Mouse (Mus musculus) forebrain, embryonic 10.5 days (tissue): ENCODE results near the gene Elfn2. TPM values are rescaled to one million over a fixed set of nuclear protein-coding genes. Genes with fewer than 3 reads are reported as not detected.

ENCODE experiments used
- DNase-seq: peaks from one replicate; pipeline ENCODE4 v3.0.0-alpha.2; 2017; ENCODE audit warnings: low spot score; ENCODE audit errors: extremely low spot score
- H3K27ac ChIP-seq: fragments of 300-500 bp; sonication (generic); 2 replicates; pipeline ENCODE4 v1.5.1; 2016; ENCODE audit warnings: mild to moderate bottlenecking
- H3K27me3 ChIP-seq: fragments of 300-500 bp; sonication (generic); 2 replicates; pipeline ENCODE4 v1.6.1; 2016; ENCODE audit warnings: mild to moderate bottlenecking; ENCODE audit not compliant: poor library complexity, severe bottlenecking
- H3K36me3 ChIP-seq: fragments of 300-500 bp; sonication (generic); replicated peaks from 2 replicates; pipeline ENCODE4 v1.6.1; 2016; ENCODE audit warnings: mild to moderate bottlenecking, moderate library complexity
- H3K4me1 ChIP-seq: fragments of 300-500 bp; sonication (generic); 2 replicates; pipeline ENCODE4 v1.6.1; 2016
- H3K4me3 ChIP-seq: fragments of 300-500 bp; sonication (generic); 2 replicates; pipeline ENCODE4 v1.5.1; 2016; ENCODE audit warnings: mild to moderate bottlenecking, moderate library complexity
- H3K9me3 ChIP-seq: fragments of 300-500 bp; sonication (generic); 2 replicates; pipeline ENCODE4 v1.6.1; 2016; ENCODE audit warnings: mild to moderate bottlenecking, moderate library complexity
- WGBS: fragments of 180-500 bp; shearing (Covaris S2); methylation state at CpG from one replicate; pipeline ENCODE4 v1.1.7; 2016; 5-methylcytosine and 5-hydroxymethylcytosine counted together
- polyA plus RNA-seq: library from polyadenylated mRNA; unstranded; fragments of >200 nt; fragmentation: Nextera tagmentation; extraction: Ambion mirVana; gene quantifications from 2 replicates; pipeline ENCODE4 v1.2.1, GENCODE M21; 2016

Gene Elfn2
- polyA plus RNA-seq, 1 experiment from 2014 or later: 0.15 TPM

DNA sequence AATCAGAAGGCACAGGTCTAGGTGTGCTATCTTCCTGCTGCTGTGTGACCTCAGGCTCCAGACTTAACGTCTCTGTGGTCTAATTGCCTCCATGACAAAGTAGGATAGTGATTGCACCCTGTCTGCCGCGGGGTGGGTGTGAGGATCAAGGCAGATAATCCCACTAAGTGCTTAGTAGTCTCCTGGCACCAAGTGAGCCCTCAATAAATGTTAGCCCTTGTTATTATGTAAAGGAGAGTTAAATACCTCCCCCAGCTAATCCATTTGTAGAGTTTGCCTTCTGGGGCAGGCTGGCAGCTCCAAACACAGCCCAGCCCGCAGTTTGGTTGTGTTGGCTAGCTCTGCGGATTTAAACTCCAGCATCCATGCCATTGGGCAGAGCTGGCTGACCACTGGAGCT, 22.8 kb downstream of the Elfn2 start:
- no peaks in the 10 kb centered on the region for H3K9me3 ChIP-seq
- H3K27ac ChIP-seq: no peak overlapping the region
- peaks cover 30% of the 10 kb centered on the region for H3K27me3 ChIP-seq
- DNase-seq: no peak
- peaks cover 22% of the 10 kb centered on the region for H3K4me1 ChIP-seq
- 11% methylated on average over 5 of the region's 5 CpGs for WGBS
- H3K4me3 ChIP-seq: no peak overlapping the region
- no peaks in the 10 kb centered on the region for H3K36me3 ChIP-seq

DNA sequence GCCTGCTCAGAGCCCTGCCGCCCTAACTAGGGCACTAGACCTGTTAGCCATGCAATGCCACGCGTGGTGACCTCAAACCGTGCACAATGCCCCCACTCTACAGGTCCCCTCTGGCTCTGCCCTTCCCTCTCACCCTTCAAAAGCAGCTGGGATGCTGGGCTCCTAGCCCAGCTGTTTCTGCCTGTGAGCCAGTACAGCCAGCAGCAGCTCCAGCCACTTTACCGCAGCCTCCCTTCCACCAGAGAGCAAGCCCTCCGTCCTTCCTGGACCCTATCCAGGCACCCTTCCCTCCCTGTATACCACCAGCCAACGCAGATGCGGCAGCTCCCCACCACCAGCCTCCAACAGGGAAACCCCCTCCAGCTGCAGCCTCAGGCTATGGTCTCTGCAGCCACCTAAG, 26.1 kb downstream of the Elfn2 start:
- Histone ChIP-seq H3K27ac (0 out of 2 replicates have a peak overlapping the region, but pooled peaks have one; percentile 22), H3K9me3 (no peaks in the 10 kb centered on the region), H3K4me3 (no peak overlapping the region), H3K4me1 (peaks cover 15% of the 10 kb centered on the region; the same call in 1 of the 2 replicates), H3K36me3 (no peaks in the 10 kb centered on the region), H3K27me3 (peaks cover 37% of the 10 kb centered on the region)
- DNase-seq: no peak
- 68% methylated on average over 8 of the region's 8 CpGs for WGBS

DNA sequence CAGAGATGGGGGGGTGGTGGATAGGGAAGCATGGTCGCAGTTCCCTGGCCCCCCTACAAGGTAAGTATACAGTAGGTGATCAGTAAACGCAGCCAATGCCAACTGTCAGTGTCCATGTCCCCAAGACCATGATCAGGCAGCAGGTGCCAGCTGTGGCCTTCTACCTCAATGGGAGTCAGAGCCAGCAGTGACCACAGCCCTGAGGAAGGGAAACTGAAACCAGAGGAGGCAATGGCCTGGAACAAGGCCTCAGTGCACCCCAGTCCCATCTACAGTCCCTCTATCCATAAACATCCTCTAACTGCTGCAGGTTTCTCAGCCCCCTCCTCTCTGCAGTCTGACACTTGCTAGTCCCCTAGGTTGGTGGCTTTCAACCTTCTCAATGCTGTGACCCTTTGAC, 27.9 kb downstream of the Elfn2 start:
- WGBS: 87% methylated on average over 2 of the region's 2 CpGs
- Histone ChIP-seq H3K9me3 (no peaks in the 10 kb centered on the region), H3K27ac (no peak overlapping the region), H3K4me3 (no peak overlapping the region), H3K36me3 (no peaks in the 10 kb centered on the region), H3K4me1 (peaks cover 26% of the 10 kb centered on the region), H3K27me3 (peaks cover 41% of the 10 kb centered on the region)
- DNase-seq: no peak

DNA sequence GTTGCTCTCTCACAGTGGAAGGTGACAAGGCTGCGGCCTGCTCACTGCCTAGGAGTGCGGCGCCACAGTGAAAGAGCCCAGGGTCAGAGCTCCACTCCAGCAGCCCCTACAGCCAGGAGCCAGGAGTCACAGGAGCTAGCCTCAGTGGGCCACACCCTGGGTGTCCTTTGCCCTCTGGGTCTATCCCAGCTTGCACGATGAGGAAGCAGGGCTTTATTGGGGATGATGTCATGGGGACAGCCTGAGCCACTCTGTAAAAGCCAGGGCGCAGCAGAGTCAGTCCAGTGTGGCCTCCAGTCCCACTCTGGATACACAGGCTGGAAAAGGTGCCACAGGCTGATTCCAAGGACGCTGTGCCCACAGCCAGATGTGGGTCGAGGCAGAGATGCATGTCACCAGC, 31.7 kb downstream of the Elfn2 start:
- peak overlapping the region; percentile 36 for H3K27ac ChIP-seq
- no peak overlapping the region for H3K4me3 ChIP-seq
- peaks cover 56% of the 10 kb centered on the region for H3K4me1 ChIP-seq
- H3K36me3 ChIP-seq: no peaks in the 10 kb centered on the region
- WGBS: 75% methylated on average over 7 of the region's 7 CpGs
- peaks cover 64% of the 10 kb centered on the region for H3K27me3 ChIP-seq
- H3K9me3 ChIP-seq: no peaks in the 10 kb centered on the region
- DNase-seq: no peak

DNA sequence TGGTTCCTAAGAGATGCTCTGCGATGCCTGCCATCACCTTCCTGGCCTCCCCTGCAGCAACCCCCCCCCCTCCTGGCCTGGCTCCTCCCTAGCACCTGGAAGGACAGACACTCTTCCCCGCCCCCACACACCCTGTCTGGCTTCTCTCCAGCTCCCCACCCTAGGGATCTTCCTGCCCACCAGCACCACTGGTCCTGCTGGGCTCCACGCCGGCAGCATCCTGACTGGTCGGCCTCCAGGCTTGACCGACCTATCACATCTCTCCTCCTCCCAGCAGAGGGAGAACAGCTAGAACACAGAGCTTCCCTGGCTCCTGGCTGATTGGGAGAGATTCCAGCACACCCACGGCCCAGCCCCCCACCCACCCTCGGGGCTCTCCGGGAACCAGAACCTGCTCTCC, 34.5 kb downstream of the Elfn2 start:
- DNase-seq: no peak
- WGBS: 12% methylated on average over 9 of the region's 9 CpGs
- H3K27ac ChIP-seq: peak overlapping the region; percentile 83
- peaks cover 83% of the 10 kb centered on the region for H3K27me3 ChIP-seq
- H3K9me3 ChIP-seq: no peaks in the 10 kb centered on the region
- no peaks in the 10 kb centered on the region for H3K36me3 ChIP-seq
- peaks cover 77% of the 10 kb centered on the region for H3K4me1 ChIP-seq
- peak overlapping the region; percentile 25; the same call in 1 of the 2 replicates for H3K4me3 ChIP-seq

DNA sequence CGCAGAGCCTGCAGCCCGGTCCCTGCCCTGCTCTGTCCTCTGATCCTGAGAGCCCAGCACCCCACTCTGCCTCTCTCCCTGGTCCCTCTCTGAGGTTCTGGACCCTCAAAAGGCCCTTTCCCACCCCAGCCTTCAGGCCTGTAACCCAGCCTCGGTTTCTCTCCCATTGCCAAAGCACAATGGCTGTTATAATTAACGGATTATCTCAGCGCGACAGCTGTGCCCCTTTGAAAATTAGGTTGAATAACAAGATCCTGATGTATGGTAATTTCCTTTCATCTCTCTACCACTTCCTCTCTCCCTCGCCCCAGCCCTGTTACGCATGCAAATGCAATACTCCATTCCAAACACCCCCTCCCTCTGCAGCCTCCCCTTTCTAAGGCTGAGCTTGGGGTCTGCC, 35.1 kb downstream of the Elfn2 start:
- peak; percentile 44 for DNase-seq
- WGBS: 16% methylated on average over 8 of the region's 8 CpGs
- Histone ChIP-seq H3K4me3 (peak overlapping the region; percentile 25; the same call in 1 of the 2 replicates), H3K36me3 (no peaks in the 10 kb centered on the region), H3K27ac (peak overlapping the region; percentile 83), H3K4me1 (peaks cover 77% of the 10 kb centered on the region), H3K9me3 (no peaks in the 10 kb centered on the region), H3K27me3 (peaks cover 78% of the 10 kb centered on the region)

DNA sequence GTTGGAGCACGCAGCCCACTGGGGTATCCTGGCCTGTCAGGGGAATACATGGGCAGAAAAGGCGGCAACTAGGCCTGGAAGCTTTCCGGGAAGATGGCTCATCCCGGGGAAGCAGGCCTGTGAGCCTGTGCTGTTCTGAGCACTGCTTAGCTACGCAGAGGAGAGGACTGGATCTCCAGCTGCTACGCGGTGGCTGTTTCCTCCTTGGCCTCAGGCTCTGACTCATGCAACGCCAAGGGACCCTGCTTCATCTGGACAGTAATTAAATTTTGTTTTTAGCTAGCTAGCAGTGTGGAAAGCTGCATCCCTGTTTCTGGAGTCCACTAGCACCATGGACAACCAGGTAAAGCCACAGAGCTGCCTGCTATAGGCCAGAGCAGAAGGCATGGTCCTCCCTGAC, 36.8 kb downstream of the Elfn2 start:
- Histone ChIP-seq H3K9me3 (no peaks in the 10 kb centered on the region), H3K4me1 (peaks cover 79% of the 10 kb centered on the region), H3K4me3 (no peak overlapping the region), H3K27ac (peak overlapping the region; percentile 83), H3K27me3 (peaks cover 92% of the 10 kb centered on the region), H3K36me3 (no peaks in the 10 kb centered on the region)
- DNase-seq: no peak
- WGBS: 62% methylated on average over 8 of the region's 8 CpGs

DNA sequence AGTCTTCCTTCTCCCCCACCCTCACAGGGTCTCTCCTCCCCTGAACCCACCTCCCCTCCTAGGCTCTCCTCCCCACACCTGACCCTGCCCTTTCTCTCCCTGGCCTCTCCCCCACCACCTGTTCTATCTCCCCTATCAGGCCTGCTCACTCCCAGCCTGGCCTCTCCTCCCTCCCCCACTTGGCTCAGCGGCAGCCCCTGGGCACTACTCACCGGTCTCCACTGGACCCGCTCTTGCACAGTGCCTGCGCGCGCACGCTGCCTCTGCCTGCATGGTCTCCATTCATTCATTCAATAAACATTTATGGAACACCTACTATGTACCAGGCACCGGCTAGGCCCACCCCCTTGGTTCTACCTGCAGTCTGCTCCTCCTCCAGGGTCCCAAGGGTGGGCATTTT, 37.3 kb downstream of the Elfn2 start:
- Histone ChIP-seq H3K9me3 (no peaks in the 10 kb centered on the region), H3K4me3 (no peak overlapping the region), H3K36me3 (no peaks in the 10 kb centered on the region), H3K4me1 (peaks cover 75% of the 10 kb centered on the region), H3K27me3 (peaks cover 92% of the 10 kb centered on the region), H3K27ac (peak overlapping the region; percentile 83)
- no peak for DNase-seq
- 84% methylated on average over 8 of the region's 8 CpGs for WGBS

DNA sequence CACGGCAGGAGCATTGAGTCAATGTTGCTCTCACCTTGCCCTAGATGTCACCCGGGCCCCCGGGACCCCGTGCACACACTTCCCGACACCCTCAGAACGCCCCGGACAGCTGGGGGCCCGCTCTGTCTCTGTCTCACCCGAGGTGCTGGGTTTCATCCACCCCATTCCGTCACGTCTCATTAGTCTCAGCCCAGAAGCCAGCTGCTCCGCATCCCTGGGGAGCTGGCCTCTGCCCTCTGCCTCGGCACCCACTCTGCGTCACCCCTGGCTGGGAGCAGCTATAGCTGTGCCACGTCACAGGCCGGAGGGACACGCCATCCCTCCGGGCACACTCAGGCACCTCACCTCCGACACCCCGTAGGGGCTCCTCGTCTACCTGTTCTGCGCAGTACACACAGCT, 38.3 kb downstream of the Elfn2 start:
- H3K36me3 ChIP-seq: no peaks in the 10 kb centered on the region
- H3K4me1 ChIP-seq: peaks cover 72% of the 10 kb centered on the region

DNA sequence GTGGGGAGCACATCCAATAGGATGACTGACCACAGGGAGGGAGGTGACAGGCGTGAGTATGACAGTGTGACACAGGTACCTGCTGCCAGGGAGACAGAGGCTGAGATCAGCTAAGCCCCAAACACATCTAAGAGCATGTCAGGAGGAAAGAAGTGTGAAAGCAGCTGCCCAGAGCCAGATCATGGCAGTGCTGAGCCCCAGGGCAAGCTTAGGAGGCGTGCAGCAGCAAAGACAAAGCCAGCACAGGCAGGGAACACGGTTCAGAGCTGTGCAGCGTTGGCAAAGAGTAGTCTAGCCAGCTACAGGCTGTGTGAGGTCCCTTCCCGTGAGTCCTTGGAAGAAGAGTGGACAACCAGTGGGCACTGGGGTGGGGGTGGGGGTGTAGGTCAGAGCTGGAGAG, 40.9 kb downstream of the Elfn2 start:
- no peaks in the 10 kb centered on the region for H3K36me3 ChIP-seq
- WGBS: 53% methylated on average over 5 of the region's 5 CpGs
- no peak for DNase-seq
- peaks cover 59% of the 10 kb centered on the region for H3K4me1 ChIP-seq
- peaks cover 92% of the 10 kb centered on the region for H3K27me3 ChIP-seq
- no peak overlapping the region for H3K4me3 ChIP-seq
- H3K27ac ChIP-seq: no peak overlapping the region; the same call in 1 of the 2 replicates
- H3K9me3 ChIP-seq: no peaks in the 10 kb centered on the region; the same call in 1 of the 2 replicates

More for the DNA sequence above, 38.3 kb downstream of the Elfn2 start:
- H3K27ac ChIP-seq: peak overlapping the region; percentile 22
- H3K27me3 ChIP-seq: peaks cover 92% of the 10 kb centered on the region
- DNase-seq: no peak
- 79% methylated on average over 22 of the region's 22 CpGs for WGBS
- H3K4me3 ChIP-seq: no peak overlapping the region
- no peaks in the 10 kb centered on the region for H3K9me3 ChIP-seq

DNA sequence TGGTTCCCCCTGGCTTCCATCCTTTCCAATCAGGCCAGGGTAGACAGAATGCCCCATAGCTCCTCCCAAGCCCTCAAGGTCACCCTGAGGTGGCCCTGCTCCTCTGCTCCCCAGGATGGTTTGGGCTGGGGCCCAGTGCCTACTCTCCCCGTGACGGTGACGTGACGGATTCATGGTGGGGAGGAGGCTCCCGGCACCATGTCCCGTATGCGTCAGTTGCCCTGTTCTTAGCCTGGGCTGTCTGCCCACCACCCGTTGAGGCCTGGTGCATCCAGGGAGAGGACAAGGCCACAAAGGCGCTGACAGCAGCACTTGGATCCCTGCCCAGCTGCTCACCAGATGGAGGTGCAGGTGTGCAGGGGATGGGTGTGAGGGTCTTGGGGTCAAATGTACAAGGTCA, 41.6 kb downstream of the Elfn2 start:
- no peaks in the 10 kb centered on the region for H3K36me3 ChIP-seq
- peaks cover 92% of the 10 kb centered on the region for H3K27me3 ChIP-seq
- WGBS: 86% methylated on average over 9 of the region's 9 CpGs
- H3K4me3 ChIP-seq: no peak overlapping the region
- no peaks in the 10 kb centered on the region; the same call in 1 of the 2 replicates for H3K9me3 ChIP-seq
- DNase-seq: no peak
- H3K27ac ChIP-seq: no peak overlapping the region
- peaks cover 57% of the 10 kb centered on the region for H3K4me1 ChIP-seq

DNA sequence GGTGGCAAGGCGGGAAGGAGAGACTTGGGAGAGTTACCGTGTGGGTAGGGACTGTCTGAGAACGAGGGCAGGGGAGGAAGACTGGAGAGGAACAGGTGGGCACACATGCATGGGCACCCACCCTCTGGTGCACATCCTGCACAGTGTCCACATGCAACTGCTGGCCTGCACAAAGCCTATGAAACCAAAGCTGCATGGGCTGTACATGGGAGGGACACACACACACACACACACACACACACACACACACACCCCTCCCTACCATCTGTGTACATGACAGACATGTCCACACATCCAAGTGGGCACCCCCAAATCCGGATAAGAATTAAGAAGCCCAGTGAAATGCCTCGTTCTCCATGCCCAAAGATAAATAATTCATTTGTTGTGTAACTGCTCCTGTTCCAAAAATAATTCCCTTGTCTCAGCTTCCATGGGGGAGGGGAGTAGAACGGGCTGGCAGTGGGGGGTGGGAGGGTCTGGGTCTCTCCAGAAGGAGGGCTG, 43.6 kb downstream of the Elfn2 start:
- Histone ChIP-seq H3K36me3 (no peaks in the 10 kb centered on the region), H3K4me1 (peaks cover 53% of the 10 kb centered on the region), H3K9me3 (no peaks in the 10 kb centered on the region; the same call in 1 of the 2 replicates), H3K27ac (no peak overlapping the region), H3K4me3 (no peak overlapping the region), H3K27me3 (peaks cover 94% of the 10 kb centered on the region)
- 76% methylated on average over 6 of the region's 6 CpGs for WGBS
- DNase-seq: no peak

DNA sequence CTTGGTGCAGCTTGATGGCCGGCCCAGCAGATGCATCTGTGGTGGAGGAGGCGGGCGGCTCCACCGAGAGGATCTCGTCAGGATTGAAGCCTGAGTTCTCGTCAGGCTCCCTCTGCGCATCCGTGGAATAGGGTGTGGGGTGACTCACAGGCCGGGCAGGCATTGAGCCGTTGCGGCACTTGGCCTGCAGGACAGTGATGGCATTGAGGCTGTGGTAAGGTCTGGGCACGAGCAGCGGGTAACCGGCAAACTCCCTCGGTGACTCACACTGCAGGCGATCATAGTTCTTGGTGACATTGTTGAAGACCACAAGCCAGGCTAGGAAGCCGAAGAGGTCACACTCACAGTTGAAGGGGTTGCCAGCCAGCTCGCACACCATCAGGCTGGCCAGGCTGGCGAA, 45.1 kb downstream of the Elfn2 start:
- DNase-seq: no peak

DNA sequence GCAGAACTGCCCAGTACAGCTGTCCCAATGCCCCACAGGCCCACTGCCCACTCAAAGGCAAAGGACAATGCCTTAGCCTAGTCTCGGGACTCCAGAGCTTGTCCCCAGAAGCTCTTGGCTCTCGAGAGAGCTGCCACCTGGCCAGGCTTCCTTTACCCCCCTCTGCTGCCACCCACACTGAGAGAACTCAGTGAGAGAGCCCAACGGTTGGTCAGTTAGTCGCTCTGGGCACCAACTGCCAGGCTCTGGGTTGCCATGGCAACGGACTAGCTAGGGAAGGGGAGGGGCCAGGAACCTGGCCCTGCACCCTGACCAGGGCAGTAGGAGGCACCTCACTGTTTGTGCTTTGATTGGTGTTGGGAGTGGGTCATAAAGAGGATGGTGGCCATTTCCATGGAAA, 48.2 kb downstream of the Elfn2 start:
- DNase-seq: no peak
- Histone ChIP-seq H3K36me3 (no peaks in the 10 kb centered on the region), H3K9me3 (no peaks in the 10 kb centered on the region; the same call in 1 of the 2 replicates), H3K27me3 (peaks cover 68% of the 10 kb centered on the region), H3K4me3 (no peak overlapping the region), H3K4me1 (peaks cover 38% of the 10 kb centered on the region), H3K27ac (no peak overlapping the region)
- 49% methylated on average over 5 of the region's 5 CpGs for WGBS

More for the DNA sequence above, 45.1 kb downstream of the Elfn2 start:
- Histone ChIP-seq H3K9me3 (no peaks in the 10 kb centered on the region; the same call in 1 of the 2 replicates), H3K27ac (no peak overlapping the region), H3K36me3 (no peaks in the 10 kb centered on the region), H3K4me3 (no peak overlapping the region), H3K27me3 (peaks cover 98% of the 10 kb centered on the region), H3K4me1 (peaks cover 51% of the 10 kb centered on the region)
- WGBS: 85% methylated on average over 19 of the region's 19 CpGs
